Comparison of ENCODE assay signal across 14 mouse cellular contexts in genomic region chr6:54116299-54116698, GRCm38 (mm10).
DNase-seq lines count a peak whose midpoint lies in the region; ATAC-seq and TF ChIP-seq lines count a peak whose summit lies in the region.
"Had no signal": no experiment of that assay in that cellular context is flagged by ENCODE, and none has a peak within 500 bp of the region (broad histone marks: within the 10 kb centered on the region; RNA-seq: fewer than 3 reads in every experiment).

No protein-coding gene starts in this region.

- H3K4me2 ChIP-seq in liver, postnatal 0 days (ENCODE audit: low read depth, low read length), result no peak overlapping the region
- no peak overlapping the region for H3K4me2 ChIP-seq in midbrain, embryonic 13.5 days (replicated peaks)
- H3K4me2 ChIP-seq: heart, embryonic 15.5 days; hindbrain, embryonic 14.5 days; kidney, embryonic 15.5 days; limb, embryonic 13.5 days had no signal

- H3K27ac ChIP-seq in liver, postnatal 0 days (ENCODE audit: low read depth), result peak overlapping the region; percentile 87
- no peak overlapping the region for H3K27ac ChIP-seq in midbrain, embryonic 13.5 days
- H3K27ac ChIP-seq: heart, embryonic 15.5 days; hindbrain, embryonic 14.5 days; kidney, embryonic 15.5 days; limb, embryonic 13.5 days had no signal

- TF ChIP-seq EP300 in liver, postnatal 0 days (IDR thresholded peaks at IDR 0.05; ENCODE audit: low read depth), result no peak

- TF ChIP-seq CTCF in liver, postnatal 0 days (IDR thresholded peaks at IDR 0.05; ENCODE audit: low read depth), result no peak

- no peak overlapping the region for H3K4me3 ChIP-seq in liver, postnatal 0 days (ENCODE audit: low read depth, low read length)
- no peak overlapping the region for H3K4me3 ChIP-seq in midbrain, embryonic 13.5 days (replicated peaks)
- H3K4me3 ChIP-seq: heart, embryonic 15.5 days; kidney, embryonic 15.5 days; limb, embryonic 13.5 days had no signal

- H3K4me1 ChIP-seq in liver, postnatal 0 days (ENCODE audit: insufficient read depth), result no peaks in the 10 kb centered on the region; the same call in 1 of the 2 replicates
- H3K4me1 ChIP-seq in midbrain, embryonic 13.5 days (replicated peaks), result peaks cover 33% of the 10 kb centered on the region

- DNase-seq in cerebellum, adult 11-12 months, result peak; percentile 58
- no peak for DNase-seq in liver, postnatal 0 days
- DNase-seq in liver, result no peak
- DNase-seq in natural killer cell, adult 2 months (ENCODE audit: low spot score in 2 of 2), result peak; percentile 46 to 56
- DNase-seq in adrenal gland, adult 18-20 months (ENCODE audit: low spot score in 2 of 2), result no peak
- DNase-seq: forebrain, postnatal 0 days had no signal

- H3K9ac ChIP-seq in liver, postnatal 0 days (replicated peaks), result no peak overlapping the region
- H3K9ac ChIP-seq in midbrain, embryonic 13.5 days (replicated peaks), result no peak overlapping the region
- H3K9ac ChIP-seq: forebrain, postnatal 0 days; heart, embryonic 15.5 days; hindbrain, embryonic 14.5 days; kidney, embryonic 15.5 days; limb, embryonic 13.5 days had no signal

- no peak for ATAC-seq in cerebellum, adult (ENCODE audit: insufficient number of reproducible peaks, low FRiP score, low TSS enrichment)
- no peak for ATAC-seq in liver, postnatal 0 days
- ATAC-seq in common myeloid progenitor, adult 5-6 weeks (replicated peaks; ENCODE audit: low read depth, poor library complexity, severe bottlenecking), result peak; percentile 62
- ATAC-seq in midbrain, embryonic 13.5 days, result no peak
- ATAC-seq: forebrain, postnatal 0 days had no signal

- 55% methylated on average over 9 of the region's 9 CpGs for WGBS in liver, postnatal 0 days (ENCODE audit: insufficient replicate concordance)
- 91% methylated on average over 9 of the region's 9 CpGs for WGBS in midbrain, embryonic 13.5 days

- no peaks in the 10 kb centered on the region for H3K9me3 ChIP-seq in liver, postnatal 0 days (ENCODE audit: low read length)
- no peaks in the 10 kb centered on the region for H3K9me3 ChIP-seq in midbrain, embryonic 13.5 days
- H3K9me3 ChIP-seq: heart, embryonic 15.5 days; kidney, embryonic 15.5 days; limb, embryonic 13.5 days had no signal

- no peaks in the 10 kb centered on the region for H3K36me3 ChIP-seq in liver, postnatal 0 days (replicated peaks; ENCODE audit: insufficient read depth, low read length)
- H3K36me3 ChIP-seq in midbrain, embryonic 13.5 days, result no peaks in the 10 kb centered on the region
- H3K36me3 ChIP-seq: G1E; heart, embryonic 15.5 days; kidney, embryonic 15.5 days; limb, embryonic 13.5 days had no signal

- no peaks in the 10 kb centered on the region for H3K27me3 ChIP-seq in liver, postnatal 0 days (ENCODE audit: insufficient read depth, low read length)
- no peaks in the 10 kb centered on the region for H3K27me3 ChIP-seq in midbrain, embryonic 13.5 days
- H3K27me3 ChIP-seq: heart, embryonic 15.5 days; kidney, embryonic 15.5 days; limb, embryonic 13.5 days had no signal

Comparison
In these comparisons a context has a peak if more than half of its experiments do, and no peak if none do; other contexts are left out.
1. DNase-seq: peak in cerebellum, adult 11-12 months (single experiment) and natural killer cell, adult 2 months (2 of 2); none in liver, postnatal 0 days (single experiment), liver (single experiment) and adrenal gland, adult 18-20 months (0 of 2).